Mouse (Mus musculus): ENCODE measurements at regions not wholly inside any gene's neighbourhood (a gene's known extent, or its start where the extent isn't known, plus 50 kb on each side); places are given as distances from the start of the nearest gene placed in this dataset.

- TF ChIP-seq FLI1 (IDR thresholded peaks at IDR 0.05; ENCODE audit: low read length): no peak
- no peak for TF ChIP-seq GATA1 (IDR thresholded peaks at IDR 0.05; ENCODE audit: borderline replicate concordance, low read length)
Observed at GRCm38 (mm10) chr1:41889940-41890339, 805.6 kb upstream of the Pou3f3 start.
